Mouse (Mus musculus) forebrain, postnatal 0 days (tissue): Measurements from ENCODE around the gene Gtf3a. TPM values are rescaled to one million over a fixed set of nuclear protein-coding genes. Genes with fewer than 3 reads are reported as not detected.

Source experiments
- ATAC-seq: fragments of 200-750 bp; cut with Nextera tagmentation; 2 replicates; pipeline ENCODE4 v1.8.0; 2017; ENCODE audit warnings: mild to moderate bottlenecking, moderate library complexity
- DNase-seq: peaks from one replicate; pipeline ENCODE4 v3.0.0-alpha.2; 2015
- H3K27ac ChIP-seq: fragments of 300-500 bp; sonication (generic); 2 replicates; pipeline ENCODE4 v1.5.1; 2014; ENCODE audit warnings: low read depth, mild to moderate bottlenecking, antibody characterized with exemption, low read length, moderate library complexity, mixed read lengths
- H3K27me3 ChIP-seq: fragments of 300-500 bp; sonication (generic); 2 replicates; pipeline ENCODE4 v1.6.1; 2014; ENCODE audit warnings: mild to moderate bottlenecking, low read length, mixed read lengths; ENCODE audit not compliant: insufficient read depth
- H3K36me3 ChIP-seq: fragments of 300-500 bp; sonication (generic); 2 replicates; pipeline ENCODE4 v1.6.1; 2014; ENCODE audit warnings: mild to moderate bottlenecking, moderate library complexity; ENCODE audit not compliant: insufficient read depth
- H3K4me1 ChIP-seq: fragments of 300-500 bp; sonication (generic); 2 replicates; pipeline ENCODE4 v1.6.1; 2014; ENCODE audit warnings: antibody characterized with exemption; ENCODE audit not compliant: insufficient read depth
- H3K4me2 ChIP-seq: fragments of 300-500 bp; sonication (generic); 2 replicates; pipeline ENCODE4 v1.6.1; 2014; ENCODE audit warnings: low read depth, mild to moderate bottlenecking, moderate library complexity
- H3K4me3 ChIP-seq: fragments of 300-500 bp; sonication (generic); 2 replicates; pipeline ENCODE4 v1.5.1; 2014; ENCODE audit warnings: low read depth, low read length, mixed read lengths
- H3K9ac ChIP-seq: fragments of 300-500 bp; sonication (generic); 2 replicates; pipeline ENCODE4 v1.6.1; 2014; ENCODE audit warnings: mild to moderate bottlenecking
- H3K9me3 ChIP-seq: fragments of 300-500 bp; sonication (generic); 2 replicates; pipeline ENCODE4 v1.6.1; 2016; ENCODE audit warnings: low read length
- CTCF ChIP-seq: sonication (generic); IDR thresholded peaks from 2 replicates; pipeline ENCODE4 v1.5.1; 2016; ENCODE audit warnings: antibody characterized with exemption, control low read depth, low read depth
- WGBS: fragments of 180-500 bp; shearing (Covaris S2); extraction: QIAGEN DNeasy Blood & Tissue Kit; methylation state at CpG from one replicate; pipeline ENCODE4 v1.1.7; 2014; 5-methylcytosine and 5-hydroxymethylcytosine counted together
- polyA plus RNA-seq: library from polyadenylated mRNA; unstranded; fragments of >200 nt; fragmentation: Nextera tagmentation; extraction: Ambion mirVana; gene quantifications from 2 replicates; pipeline ENCODE4 v1.2.1, GENCODE M21; 2015
- total RNA-seq: library from RNA; depleted of rRNA; stranded (reverse); fragments of >200 nt; gene quantifications from 2 replicates; pipeline ENCODE4 v1.2.3, GENCODE M21; 2014; rRNA removed

Gtf3a gene
- total and polyA plus RNA-seq, 2 experiments from 2014 or later = 67.6 to 123 TPM

DNA sequence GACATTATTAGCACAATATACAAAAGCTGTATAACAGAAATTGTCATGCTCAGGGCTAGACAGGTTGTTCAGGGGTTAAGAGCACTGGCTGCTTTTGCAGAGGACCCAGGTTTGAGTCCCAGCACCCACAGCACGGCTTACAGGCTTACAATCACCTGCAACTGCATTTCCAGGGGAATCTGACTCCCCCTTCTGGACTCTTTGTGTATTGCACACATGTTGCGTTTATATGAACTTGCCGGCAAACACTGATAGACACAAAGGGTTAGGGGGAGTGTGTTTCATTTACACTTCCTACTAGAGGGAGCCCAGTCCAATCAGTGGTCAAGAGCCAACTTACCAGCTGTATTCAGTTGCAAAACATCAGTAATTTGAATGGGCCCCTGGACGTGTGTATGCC is 52.9 kb downstream of the Gtf3a start:
- no peak for TF ChIP-seq CTCF
- 85% methylated on average over 4 of the region's 4 CpGs for WGBS
- DNase-seq = no peak
- no peak for ATAC-seq
- no peak overlapping the region for H3K27ac ChIP-seq
- no peaks in the 10 kb centered on the region for H3K27me3 ChIP-seq
- H3K4me2 ChIP-seq = no peak overlapping the region
- H3K9ac ChIP-seq = no peak overlapping the region
- H3K4me1 ChIP-seq = no peaks in the 10 kb centered on the region
- no peak overlapping the region for H3K4me3 ChIP-seq
- H3K36me3 ChIP-seq = no peaks in the 10 kb centered on the region
- no peaks in the 10 kb centered on the region for H3K9me3 ChIP-seq

DNA sequence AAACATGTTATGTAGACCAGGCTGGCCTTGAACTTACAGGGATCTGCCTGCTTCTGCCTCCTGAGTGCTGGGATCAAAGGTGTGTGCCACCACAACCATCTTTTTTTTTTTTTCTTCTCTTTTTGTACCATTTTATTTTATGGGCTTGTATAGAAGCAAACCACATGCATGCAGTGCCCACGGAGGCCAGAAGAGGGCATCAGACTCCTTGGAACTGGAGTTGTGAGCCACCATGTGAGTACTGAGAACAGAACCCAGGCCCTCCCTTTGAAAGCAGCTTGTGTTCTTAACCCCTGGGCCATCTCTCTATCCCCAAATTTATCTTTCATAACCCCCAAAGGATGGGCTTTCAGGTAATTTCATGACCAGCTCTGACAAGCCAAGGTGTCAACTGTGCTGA is 54.8 kb downstream of the Gtf3a start:
- no peaks in the 10 kb centered on the region for H3K9me3 ChIP-seq
- DNase-seq (no peak), ATAC-seq (no peak)
- H3K4me1 ChIP-seq = no peaks in the 10 kb centered on the region
- H3K9ac ChIP-seq = no peak overlapping the region
- H3K4me2 ChIP-seq = no peak overlapping the region
- H3K27me3 ChIP-seq = no peaks in the 10 kb centered on the region
- no peak overlapping the region for H3K27ac ChIP-seq
- TF ChIP-seq CTCF = no peak
- no peak overlapping the region for H3K4me3 ChIP-seq
- no peaks in the 10 kb centered on the region for H3K36me3 ChIP-seq
- 74% methylated on average over 1 of the region's 1 CpGs for WGBS

Other genes with a start within 250 kb of the Gtf3a start
- gene Usp12, start 153.7 kb upstream of the Gtf3a start, total RNA-seq = 27.9 and 31.1 TPM in 2 replicates
- gene Usp12, start 153.7 kb upstream of the Gtf3a start, polyA plus RNA-seq = 13.7 and 16.2 TPM in 2 replicates
- 330 and 390 TPM in 2 replicates for gene Rpl21, start 115.8 kb upstream of the Gtf3a start, total RNA-seq
- gene Rpl21, start 115.8 kb upstream of the Gtf3a start, polyA plus RNA-seq = 375 and 447 TPM in 2 replicates
- gene Rasl11a, start 103.6 kb upstream of the Gtf3a start, total RNA-seq = 17.8 and 19.6 TPM in 2 replicates
- 22.8 and 24.7 TPM in 2 replicates for gene Rasl11a, start 103.6 kb upstream of the Gtf3a start, polyA plus RNA-seq
- gene Mtif3, start 15.1 kb downstream of the Gtf3a start, total RNA-seq = 17.1 and 22.6 TPM in 2 replicates
- gene Mtif3, start 15.1 kb downstream of the Gtf3a start, polyA plus RNA-seq = 17.6 and 18.6 TPM in 2 replicates
- 10.0 and 14.4 TPM in 2 replicates for gene Lnx2, start 127.9 kb downstream of the Gtf3a start, total RNA-seq
- gene Lnx2, start 127.9 kb downstream of the Gtf3a start, polyA plus RNA-seq = 5.6 and 6.5 TPM in 2 replicates
- gene Polr1d, start 128.4 kb downstream of the Gtf3a start, total RNA-seq = 92.1 and 126 TPM in 2 replicates
- 114 and 141 TPM in 2 replicates for gene Polr1d, start 128.4 kb downstream of the Gtf3a start, polyA plus RNA-seq
- gene Gsx1, start 240.0 kb downstream of the Gtf3a start, total RNA-seq = 1.2 and 3.2 TPM in 2 replicates
- 1.2 and 1.4 TPM in 2 replicates for gene Gsx1, start 240.0 kb downstream of the Gtf3a start, polyA plus RNA-seq